Mouse (Mus musculus) cerebellum, adult 11 months (tissue): ENCODE data around the gene Ckap4.

ENCODE experiments used
- DNase-seq: peaks from one replicate; pipeline ENCODE4 v3.0.0; 2022

The Ckap4 gene

GRCm38 (mm10) chr10:84533912-84534671 is at the start of gene Ckap4:
Gene Ckap4 (minus strand): TSS chr10:84534062.
- DNase-seq = peak; percentile 45

GRCm38 (mm10) chr10:84582236-84582635 is 48.4 kb upstream of the Ckap4 start:
- no peak for DNase-seq

GRCm38 (mm10) chr10:84581191-84581590 is 47.3 kb upstream of the Ckap4 start:
- DNase-seq = no peak

GRCm38 (mm10) chr10:84579527-84579926 is 45.7 kb upstream of the Ckap4 start:
- DNase-seq = no peak

- no peak for DNase-seq
Observed at GRCm38 (mm10) chr10:84578738-84579137, 44.9 kb upstream of the Ckap4 start.

- peak; percentile 72 for DNase-seq
Observed at GRCm38 (mm10) chr10:84577071-84577727, 43.3 kb upstream of the Ckap4 start.

GRCm38 (mm10) chr10:84576395-84577070 is 42.7 kb upstream of the Ckap4 start, which contains the start of gene Tcp11l2:
Gene Tcp11l2 (plus strand): TSS chr10:84576626.
- peak; percentile 96 for DNase-seq

GRCm38 (mm10) chr10:84576029-84576394 is 42.1 kb upstream of the Ckap4 start:
- DNase-seq = no peak

- DNase-seq = no peak
Observed at GRCm38 (mm10) chr10:84573671-84574420, 40.0 kb upstream of the Ckap4 start.

GRCm38 (mm10) chr10:84571052-84571639 is 37.3 kb upstream of the Ckap4 start:
- no peak for DNase-seq

GRCm38 (mm10) chr10:84564427-84564826 is 30.6 kb upstream of the Ckap4 start:
- DNase-seq = no peak

- DNase-seq = peak; percentile 85
Observed at GRCm38 (mm10) chr10:84562567-84563554, 29.0 kb upstream of the Ckap4 start.

GRCm38 (mm10) chr10:84562121-84562520 is 28.3 kb upstream of the Ckap4 start:
- no peak for DNase-seq

GRCm38 (mm10) chr10:84559986-84560385 is 26.1 kb upstream of the Ckap4 start:
- no peak for DNase-seq

- no peak for DNase-seq
Observed at GRCm38 (mm10) chr10:84558511-84558910, 24.6 kb upstream of the Ckap4 start.

- no peak for DNase-seq
Observed at GRCm38 (mm10) chr10:84556120-84556519, 22.3 kb upstream of the Ckap4 start.

- DNase-seq = no peak
Observed at GRCm38 (mm10) chr10:84554291-84555009, 20.6 kb upstream of the Ckap4 start.

GRCm38 (mm10) chr10:84552477-84552876 is 18.6 kb upstream of the Ckap4 start:
- DNase-seq = no peak

GRCm38 (mm10) chr10:84551846-84552245 is 18.0 kb upstream of the Ckap4 start:
- DNase-seq = no peak

- no peak for DNase-seq
Observed at GRCm38 (mm10) chr10:84549920-84550293, 16.0 kb upstream of the Ckap4 start.
